Mouse (Mus musculus): Measurements from ENCODE around the gene Rnf145.

The Rnf145 gene

DNA sequence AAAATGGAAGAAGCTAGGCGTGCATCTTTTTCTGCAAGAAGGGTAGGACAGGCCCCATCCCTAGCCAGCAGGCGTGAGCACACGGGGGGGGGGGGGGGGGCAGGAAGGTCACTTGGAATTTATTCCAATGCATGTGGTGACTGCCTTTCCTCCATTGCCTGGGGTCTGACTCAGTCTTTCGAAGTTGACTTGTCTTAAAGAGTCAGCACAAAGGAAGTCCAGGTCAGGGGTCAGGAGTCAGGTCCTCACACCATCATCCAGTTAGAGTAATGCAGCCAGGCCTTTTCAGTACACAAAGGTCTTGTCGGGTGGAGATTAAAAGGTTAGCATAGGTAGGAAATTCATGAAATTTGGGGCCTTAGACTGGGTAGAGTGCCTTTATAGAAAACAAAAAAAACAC lies 24.8 kb downstream of the Rnf145 start:
- Histone ChIP-seq H3K36me3 (ENCODE audit: insufficient read depth, low read length) (peaks cover 74% of the 10 kb centered on the region), H3K9me3 (ENCODE audit: low read length) (no peaks in the 10 kb centered on the region), H3K27me3 (ENCODE audit: insufficient read depth, low read length) (no peaks in the 10 kb centered on the region), H3K4me3 (replicated peaks; ENCODE audit: low read length) (no peak overlapping the region), H3K4me1 (replicated peaks; ENCODE audit: low read depth, low read length) (peaks cover 20% of the 10 kb centered on the region)
- TF ChIP-seq NANOG (IDR thresholded peaks at IDR 0.05; ENCODE audit: borderline replicate concordance, low read length): no peak
- TF ChIP-seq CTCF (conservative IDR thresholded peaks at IDR 0.05; ENCODE audit: low read length): no peak
- TF ChIP-seq POU5F1 (IDR thresholded peaks at IDR 0.05; ENCODE audit: borderline replicate concordance, low read length): no peak

DNA sequence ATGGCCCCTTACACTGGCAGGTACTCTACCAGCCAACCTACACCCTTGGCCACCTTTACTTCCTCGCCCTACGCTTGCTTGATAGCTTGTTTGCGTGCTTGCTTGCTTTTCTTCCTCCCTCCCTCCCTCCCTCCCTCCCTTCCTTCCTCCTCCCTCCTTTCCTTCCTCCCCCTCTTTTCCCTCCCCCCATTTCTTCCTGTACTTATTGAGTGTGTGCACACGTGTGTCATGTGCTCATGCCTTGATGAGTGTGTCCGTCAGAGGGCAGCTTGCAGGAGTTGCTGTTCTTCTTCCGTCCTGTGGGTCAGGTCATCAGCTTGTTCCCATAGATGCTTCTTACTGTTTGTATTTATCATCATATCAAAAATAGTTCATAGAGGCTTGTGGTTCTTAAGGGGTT lies 25.2 kb downstream of the Rnf145 start:
- Histone ChIP-seq H3K4me3 (replicated peaks; ENCODE audit: low read length) (no peak overlapping the region), H3K4me1 (replicated peaks; ENCODE audit: low read depth, low read length) (peaks cover 20% of the 10 kb centered on the region), H3K36me3 (ENCODE audit: insufficient read depth, low read length) (peaks cover 74% of the 10 kb centered on the region), H3K9me3 (ENCODE audit: low read length) (no peaks in the 10 kb centered on the region), H3K27me3 (ENCODE audit: insufficient read depth, low read length) (no peaks in the 10 kb centered on the region)
- no peak for TF ChIP-seq POU5F1 (IDR thresholded peaks at IDR 0.05; ENCODE audit: borderline replicate concordance, low read length)
- no peak for TF ChIP-seq NANOG (IDR thresholded peaks at IDR 0.05; ENCODE audit: borderline replicate concordance, low read length)
- no peak for TF ChIP-seq CTCF (conservative IDR thresholded peaks at IDR 0.05; ENCODE audit: low read length)

DNA sequence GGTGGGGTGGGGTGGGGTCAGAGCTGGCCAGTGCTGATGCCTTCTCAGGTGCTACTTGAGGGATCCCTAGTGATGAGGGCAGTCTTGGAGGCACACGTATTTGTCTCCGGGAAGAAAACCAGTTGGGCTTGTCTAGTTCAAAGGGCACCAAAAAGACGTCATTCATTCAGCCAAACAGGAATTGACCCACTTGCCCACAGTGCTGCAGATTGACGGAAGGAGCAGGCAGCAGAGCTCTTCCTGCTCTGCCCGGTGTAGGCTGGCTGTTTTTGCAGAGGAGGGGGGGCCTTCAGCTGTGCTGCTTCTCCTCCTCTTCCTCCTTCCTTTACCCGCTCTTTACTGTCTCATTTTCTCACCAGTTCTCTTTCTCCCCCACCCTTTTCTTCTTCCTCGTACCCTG lies 26.4 kb downstream of the Rnf145 start:
- H3K27me3 ChIP-seq (ENCODE audit: insufficient read depth, low read length): no peaks in the 10 kb centered on the region
- peaks cover 20% of the 10 kb centered on the region for H3K4me1 ChIP-seq (replicated peaks; ENCODE audit: low read depth, low read length)
- peaks cover 72% of the 10 kb centered on the region for H3K36me3 ChIP-seq (ENCODE audit: insufficient read depth, low read length)
- TF ChIP-seq CTCF (conservative IDR thresholded peaks at IDR 0.05; ENCODE audit: low read length) (no peak), NANOG (IDR thresholded peaks at IDR 0.05; ENCODE audit: borderline replicate concordance, low read length) (no peak), POU5F1 (IDR thresholded peaks at IDR 0.05; ENCODE audit: borderline replicate concordance, low read length) (no peak)
- H3K4me3 ChIP-seq (replicated peaks; ENCODE audit: low read length): no peak overlapping the region
- H3K9me3 ChIP-seq (ENCODE audit: low read length): no peaks in the 10 kb centered on the region

DNA sequence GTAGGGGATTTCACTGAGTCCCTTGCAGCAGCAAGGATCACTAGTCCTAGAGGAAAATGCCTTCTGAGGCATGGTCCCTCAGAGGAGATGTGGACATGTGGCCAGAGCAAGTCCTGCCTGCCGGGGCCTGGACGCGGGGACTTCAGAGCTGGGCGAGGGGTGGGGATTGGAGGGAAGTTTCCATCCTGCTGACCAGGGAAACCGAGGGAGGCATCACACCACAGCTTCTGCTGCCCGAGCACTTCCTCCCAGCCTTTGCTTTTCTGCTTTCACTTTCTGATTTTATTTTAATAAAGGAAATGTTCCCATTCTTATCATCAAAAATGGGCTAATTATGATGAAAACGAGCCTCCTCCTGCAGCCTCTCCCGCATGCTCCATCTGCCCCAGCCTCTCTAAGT lies 27.5 kb downstream of the Rnf145 start:
- Histone ChIP-seq H3K9me3 (ENCODE audit: low read length) (no peaks in the 10 kb centered on the region), H3K4me1 (replicated peaks; ENCODE audit: low read depth, low read length) (peaks cover 20% of the 10 kb centered on the region), H3K4me3 (replicated peaks; ENCODE audit: low read length) (no peak overlapping the region), H3K27me3 (ENCODE audit: insufficient read depth, low read length) (no peaks in the 10 kb centered on the region), H3K36me3 (ENCODE audit: insufficient read depth, low read length) (peaks cover 75% of the 10 kb centered on the region)
- TF ChIP-seq POU5F1 (IDR thresholded peaks at IDR 0.05; ENCODE audit: borderline replicate concordance, low read length): no peak
- no peak for TF ChIP-seq NANOG (IDR thresholded peaks at IDR 0.05; ENCODE audit: borderline replicate concordance, low read length)
- no peak for TF ChIP-seq CTCF (conservative IDR thresholded peaks at IDR 0.05; ENCODE audit: low read length)

DNA sequence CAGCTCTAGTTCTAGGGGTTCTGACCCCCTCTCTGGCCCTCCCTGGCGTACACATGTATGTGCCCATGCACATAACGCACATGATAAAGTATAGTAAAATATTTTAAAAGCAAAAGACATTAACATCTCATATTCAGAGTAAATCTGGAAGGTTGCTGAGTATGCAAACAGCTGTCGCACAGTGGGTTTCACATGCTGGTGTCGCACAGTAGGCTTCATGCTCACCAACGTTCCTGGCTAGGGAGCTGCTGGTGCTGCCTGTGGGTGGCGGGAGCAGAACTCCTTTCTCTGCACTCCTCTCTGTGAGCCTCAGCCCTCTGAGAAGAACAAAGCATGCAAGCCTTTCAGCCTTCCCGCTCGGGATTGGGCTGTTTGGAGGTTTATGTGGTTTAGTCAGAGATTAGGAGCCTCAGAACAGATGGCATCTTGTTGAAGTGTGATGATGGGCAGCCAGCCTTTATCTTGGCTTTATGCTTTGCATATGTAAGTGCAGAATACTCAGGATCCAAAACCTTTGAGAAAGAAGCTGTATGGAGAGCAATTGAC lies 29.0 kb downstream of the Rnf145 start:
- peaks cover 16% of the 10 kb centered on the region for H3K4me1 ChIP-seq (replicated peaks; ENCODE audit: low read depth, low read length)
- H3K4me3 ChIP-seq (replicated peaks; ENCODE audit: low read length): no peak overlapping the region
- peaks cover 81% of the 10 kb centered on the region for H3K36me3 ChIP-seq (ENCODE audit: insufficient read depth, low read length)
- H3K27me3 ChIP-seq (ENCODE audit: insufficient read depth, low read length): no peaks in the 10 kb centered on the region
- no peaks in the 10 kb centered on the region for H3K9me3 ChIP-seq (ENCODE audit: low read length)
- no peak for TF ChIP-seq CTCF (conservative IDR thresholded peaks at IDR 0.05; ENCODE audit: low read length)
- no peak for TF ChIP-seq POU5F1 (IDR thresholded peaks at IDR 0.05; ENCODE audit: borderline replicate concordance, low read length)
- TF ChIP-seq NANOG (IDR thresholded peaks at IDR 0.05; ENCODE audit: borderline replicate concordance, low read length): no peak

DNA sequence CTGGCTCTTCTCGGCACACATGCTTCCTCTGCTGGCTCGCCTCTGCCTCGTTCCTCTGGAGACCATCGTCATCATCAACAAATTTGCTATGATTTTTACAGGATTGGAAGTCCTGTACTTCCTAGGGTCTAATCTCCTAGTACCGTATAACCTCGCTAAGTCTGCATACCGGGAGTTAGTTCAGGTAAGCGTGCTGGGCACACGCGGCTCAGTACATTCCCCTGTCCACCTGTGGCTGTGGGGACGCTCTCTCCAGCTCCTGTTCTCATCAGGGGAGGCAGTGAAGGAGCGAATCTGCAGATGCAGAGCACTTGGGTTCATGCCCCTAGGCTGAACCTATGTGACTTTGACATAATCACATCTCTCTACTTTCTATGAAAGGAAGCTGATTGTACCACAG lies 30.1 kb downstream of the Rnf145 start:
- Histone ChIP-seq H3K9me3 (ENCODE audit: low read length) (no peaks in the 10 kb centered on the region), H3K36me3 (ENCODE audit: insufficient read depth, low read length) (peaks cover 86% of the 10 kb centered on the region), H3K4me1 (replicated peaks; ENCODE audit: low read depth, low read length) (peaks cover 16% of the 10 kb centered on the region), H3K4me3 (replicated peaks; ENCODE audit: low read length) (no peak overlapping the region), H3K27me3 (ENCODE audit: insufficient read depth, low read length) (no peaks in the 10 kb centered on the region)
- no peak for TF ChIP-seq POU5F1 (IDR thresholded peaks at IDR 0.05; ENCODE audit: borderline replicate concordance, low read length)
- TF ChIP-seq CTCF (conservative IDR thresholded peaks at IDR 0.05; ENCODE audit: low read length): no peak
- TF ChIP-seq NANOG (IDR thresholded peaks at IDR 0.05; ENCODE audit: borderline replicate concordance, low read length): no peak

DNA sequence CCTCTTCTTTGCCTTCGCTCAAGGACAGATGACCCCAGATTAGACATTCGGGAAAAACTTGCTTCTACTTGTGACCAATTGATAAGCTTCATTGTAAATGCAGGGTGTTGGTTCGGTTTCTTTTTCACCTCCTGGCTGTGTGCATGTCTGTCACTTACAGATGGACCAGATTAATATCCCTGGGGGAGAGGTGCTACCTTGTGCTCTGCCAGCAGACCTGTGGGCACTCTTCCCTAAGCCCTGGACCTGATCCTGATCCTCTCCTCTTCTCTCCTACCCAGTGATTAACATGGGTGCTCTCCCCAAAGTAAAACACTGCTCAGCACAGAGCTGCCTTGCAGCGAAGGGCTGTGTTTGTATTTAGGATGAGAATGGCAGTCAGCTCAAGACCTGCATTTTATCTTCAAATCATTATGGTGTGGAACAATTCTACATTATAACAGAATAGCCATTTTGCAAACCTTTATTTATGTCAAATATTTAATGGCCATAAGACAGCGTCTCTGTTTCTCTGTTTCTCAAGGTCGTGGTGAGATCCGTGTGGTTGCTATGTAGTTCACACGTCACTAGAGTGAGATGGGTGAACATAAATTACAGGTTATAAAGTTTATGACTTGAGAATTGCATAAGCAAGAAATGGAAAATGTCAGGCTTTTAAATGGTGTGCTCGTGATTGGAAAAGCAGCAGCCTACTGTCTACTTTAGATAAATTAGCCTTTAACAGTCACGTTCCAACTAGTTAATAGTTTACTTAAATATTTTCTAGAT lies 30.9 kb downstream of the Rnf145 start:
- peaks cover 21% of the 10 kb centered on the region for H3K4me1 ChIP-seq (replicated peaks; ENCODE audit: low read depth, low read length)
- TF ChIP-seq NANOG (IDR thresholded peaks at IDR 0.05; ENCODE audit: borderline replicate concordance, low read length) (no peak), POU5F1 (IDR thresholded peaks at IDR 0.05; ENCODE audit: borderline replicate concordance, low read length) (no peak), CTCF (conservative IDR thresholded peaks at IDR 0.05; ENCODE audit: low read length) (no peak)
- no peaks in the 10 kb centered on the region for H3K9me3 ChIP-seq (ENCODE audit: low read length)

DNA sequence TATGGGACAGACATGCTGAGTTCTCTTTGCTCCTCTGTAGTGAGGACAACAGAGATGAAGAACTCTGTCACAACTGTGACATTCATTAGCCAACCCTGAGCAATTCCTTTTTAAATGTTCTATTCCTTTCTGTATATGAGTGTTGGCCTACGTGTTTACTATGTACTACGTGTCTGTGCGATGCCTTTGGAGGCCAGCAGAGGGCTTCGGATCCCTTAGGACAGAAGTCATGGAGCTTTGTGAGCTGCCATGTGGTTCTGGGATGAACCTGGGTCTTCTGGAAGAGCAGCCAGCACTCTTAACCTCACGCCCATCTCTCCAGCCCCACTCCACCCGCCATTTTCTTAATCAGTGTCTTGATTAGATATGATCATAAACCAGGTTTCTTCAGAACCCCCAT lies 32.2 kb downstream of the Rnf145 start:
- H3K4me3 ChIP-seq (replicated peaks; ENCODE audit: low read length): no peak overlapping the region
- no peaks in the 10 kb centered on the region for H3K9me3 ChIP-seq (ENCODE audit: low read length)
- H3K36me3 ChIP-seq (ENCODE audit: insufficient read depth, low read length): peaks cover 81% of the 10 kb centered on the region
- TF ChIP-seq NANOG (IDR thresholded peaks at IDR 0.05; ENCODE audit: borderline replicate concordance, low read length) (no peak), POU5F1 (IDR thresholded peaks at IDR 0.05; ENCODE audit: borderline replicate concordance, low read length) (no peak), CTCF (conservative IDR thresholded peaks at IDR 0.05; ENCODE audit: low read length) (peak; percentile 45)
- no peaks in the 10 kb centered on the region for H3K27me3 ChIP-seq (ENCODE audit: insufficient read depth, low read length)
- peaks cover 11% of the 10 kb centered on the region for H3K4me1 ChIP-seq (replicated peaks; ENCODE audit: low read depth, low read length)

More for the DNA sequence above, 30.9 kb downstream of the Rnf145 start:
- Histone ChIP-seq H3K27me3 (ENCODE audit: insufficient read depth, low read length) (no peaks in the 10 kb centered on the region), H3K36me3 (ENCODE audit: insufficient read depth, low read length) (peaks cover 82% of the 10 kb centered on the region), H3K4me3 (replicated peaks; ENCODE audit: low read length) (no peak overlapping the region)

Measured in E14TG2a.4 (cell line).